Comparison of ENCODE assay signal across 19 mouse cellular contexts in genomic region chr13:72747187-72747586, GRCm38 (mm10).
A peak's percentile ranks its signal among the peaks of the same experiment; 100 is the strongest.
DNase-seq lines count a peak whose midpoint lies in the region; ATAC-seq and TF ChIP-seq lines count a peak whose summit lies in the region.
"Had no signal": no experiment of that assay in that cellular context is flagged by ENCODE, and none has a peak within 500 bp of the region (broad histone marks: within the 10 kb centered on the region; RNA-seq: fewer than 3 reads in every experiment).

No protein-coding gene starts in this region.

- ATAC-seq in kidney, postnatal 0 days (replicated peaks; ENCODE audit: low FRiP score, low read depth), result no peak
- ATAC-seq in midbrain, embryonic 14.5 days (ENCODE audit: low FRiP score, low TSS enrichment), result no peak
- ATAC-seq in stomach, postnatal 0 days (ENCODE audit: low FRiP score, low TSS enrichment), result no peak
- ATAC-seq in liver, embryonic 11.5 days (replicated peaks; ENCODE audit: low FRiP score), result no peak
- ATAC-seq: activated CD4-positive, CD25-positive, alpha-beta regulatory T cell, adult 4 months; forebrain, embryonic 13.5 days; hindbrain, embryonic 16.5 days had no signal

- H3K9me3 ChIP-seq in kidney, postnatal 0 days (replicated peaks; ENCODE audit: low read length), result no peaks in the 10 kb centered on the region
- H3K9me3 ChIP-seq in midbrain, embryonic 14.5 days (ENCODE audit: control insufficient read depth, low read length), result no peaks in the 10 kb centered on the region
- no peaks in the 10 kb centered on the region for H3K9me3 ChIP-seq in midbrain, embryonic 10.5 days (replicated peaks)
- no peaks in the 10 kb centered on the region for H3K9me3 ChIP-seq in stomach, postnatal 0 days (ENCODE audit: control insufficient read depth, low read length)
- no peaks in the 10 kb centered on the region for H3K9me3 ChIP-seq in liver, embryonic 11.5 days (ENCODE audit: control insufficient read depth, low read length)
- H3K9me3 ChIP-seq: embryonic facial prominence, embryonic 10.5 days; forebrain, embryonic 13.5 days; heart, embryonic 13.5 days had no signal

- H3K9ac ChIP-seq in kidney, postnatal 0 days (ENCODE audit: low read depth, low read length), result no peak overlapping the region
- H3K9ac ChIP-seq in midbrain, embryonic 14.5 days (replicated peaks; ENCODE audit: low read length), result no peak overlapping the region
- no peak overlapping the region for H3K9ac ChIP-seq in stomach, postnatal 0 days (ENCODE audit: low read length)
- H3K9ac ChIP-seq in liver, embryonic 11.5 days (ENCODE audit: low read depth, low read length), result no peak overlapping the region
- H3K9ac ChIP-seq: forebrain, embryonic 13.5 days; heart, embryonic 13.5 days had no signal

- no peaks in the 10 kb centered on the region for H3K36me3 ChIP-seq in kidney, postnatal 0 days (ENCODE audit: insufficient read depth, low read length)
- H3K36me3 ChIP-seq in midbrain, embryonic 14.5 days (ENCODE audit: control insufficient read depth, insufficient read depth, low read length), result no peaks in the 10 kb centered on the region
- H3K36me3 ChIP-seq in midbrain, embryonic 10.5 days, result no peaks in the 10 kb centered on the region
- no peaks in the 10 kb centered on the region for H3K36me3 ChIP-seq in stomach, postnatal 0 days (ENCODE audit: control insufficient read depth, insufficient read depth, low read length)
- no peaks in the 10 kb centered on the region for H3K36me3 ChIP-seq in liver, embryonic 11.5 days (ENCODE audit: control insufficient read depth, insufficient read depth, low read length)
- H3K36me3 ChIP-seq: embryonic facial prominence, embryonic 10.5 days; heart, embryonic 13.5 days had no signal

- H3K27me3 ChIP-seq in kidney, postnatal 0 days (ENCODE audit: insufficient read depth, low read length), result no peaks in the 10 kb centered on the region
- no peaks in the 10 kb centered on the region for H3K27me3 ChIP-seq in midbrain, embryonic 14.5 days (ENCODE audit: control insufficient read depth, insufficient read depth, low read length)
- peaks cover 4% of the 10 kb centered on the region; the same call in 1 of the 2 replicates for H3K27me3 ChIP-seq in midbrain, embryonic 10.5 days (ENCODE audit: low read depth, poor library complexity, severe bottlenecking)
- H3K27me3 ChIP-seq in stomach, postnatal 0 days (ENCODE audit: control insufficient read depth, insufficient read depth, low read length), result no peaks in the 10 kb centered on the region
- no peaks in the 10 kb centered on the region for H3K27me3 ChIP-seq in liver, embryonic 11.5 days (replicated peaks; ENCODE audit: control insufficient read depth, insufficient read depth, low read length)

- TF ChIP-seq CTCF in kidney, postnatal 0 days (IDR thresholded peaks at IDR 0.05; ENCODE audit: low read depth), result 0 out of 2 replicates have a peak, but pooled peaks have one; percentile 14
- peak; percentile 40; the same call in 1 of the 2 replicates for TF ChIP-seq CTCF in stomach, postnatal 0 days (IDR thresholded peaks at IDR 0.05; ENCODE audit: low read depth)

- no peak overlapping the region for H3K27ac ChIP-seq in kidney, postnatal 0 days
- no peak overlapping the region for H3K27ac ChIP-seq in midbrain, embryonic 14.5 days (replicated peaks; ENCODE audit: low read depth, low read length)
- H3K27ac ChIP-seq in midbrain, embryonic 10.5 days (replicated peaks), result no peak overlapping the region
- no peak overlapping the region for H3K27ac ChIP-seq in stomach, postnatal 0 days (replicated peaks)
- H3K27ac ChIP-seq in liver, embryonic 11.5 days (ENCODE audit: low read depth, low read length), result no peak overlapping the region
- H3K27ac ChIP-seq: embryonic facial prominence, embryonic 10.5 days; forebrain, embryonic 13.5 days; heart, embryonic 13.5 days had no signal

- no peak for TF ChIP-seq EP300 in stomach, postnatal 0 days (optimal IDR thresholded peaks at IDR 0.05)

- H3K4me2 ChIP-seq in kidney, postnatal 0 days (ENCODE audit: low read length), result no peak overlapping the region
- H3K4me2 ChIP-seq in midbrain, embryonic 14.5 days (ENCODE audit: low read length), result no peak overlapping the region
- no peak overlapping the region for H3K4me2 ChIP-seq in stomach, postnatal 0 days (replicated peaks; ENCODE audit: low read depth)
- no peak overlapping the region for H3K4me2 ChIP-seq in liver, embryonic 11.5 days
- H3K4me2 ChIP-seq: forebrain, embryonic 13.5 days; heart, embryonic 13.5 days had no signal

- H3K4me1 ChIP-seq in kidney, postnatal 0 days (replicated peaks; ENCODE audit: insufficient read depth, low read length), result no peaks in the 10 kb centered on the region
- H3K4me1 ChIP-seq in midbrain, embryonic 14.5 days (ENCODE audit: control insufficient read depth, insufficient read depth, low read length), result no peaks in the 10 kb centered on the region
- peaks cover 4% of the 10 kb centered on the region; the same call in 1 of the 2 replicates for H3K4me1 ChIP-seq in midbrain, embryonic 10.5 days
- H3K4me1 ChIP-seq in stomach, postnatal 0 days (replicated peaks; ENCODE audit: control insufficient read depth, insufficient read depth), result no peaks in the 10 kb centered on the region
- H3K4me1 ChIP-seq in liver, embryonic 11.5 days (replicated peaks; ENCODE audit: control insufficient read depth, insufficient read depth, low read length), result no peaks in the 10 kb centered on the region
- H3K4me1 ChIP-seq: embryonic facial prominence, embryonic 10.5 days; forebrain, embryonic 13.5 days; heart, embryonic 13.5 days had no signal

- no peak overlapping the region for H3K4me3 ChIP-seq in kidney, postnatal 0 days (replicated peaks; ENCODE audit: low read depth, low read length)
- no peak overlapping the region for H3K4me3 ChIP-seq in midbrain, embryonic 14.5 days (replicated peaks; ENCODE audit: low read depth, low read length)
- no peak overlapping the region for H3K4me3 ChIP-seq in midbrain, embryonic 10.5 days
- no peak overlapping the region for H3K4me3 ChIP-seq in stomach, postnatal 0 days (ENCODE audit: low read depth, low read length)
- no peak overlapping the region for H3K4me3 ChIP-seq in liver, embryonic 11.5 days (ENCODE audit: low read depth, low read length)
- H3K4me3 ChIP-seq: embryonic facial prominence, embryonic 10.5 days; forebrain, embryonic 13.5 days; heart, embryonic 13.5 days had no signal

- 84% methylated on average over 3 of the region's 3 CpGs for WGBS in kidney, postnatal 0 days
- 75% methylated on average over 3 of the region's 3 CpGs for WGBS in midbrain, embryonic 14.5 days
- WGBS in midbrain, embryonic 10.5 days, result 88% methylated on average over 3 of the region's 3 CpGs
- WGBS in stomach, postnatal 0 days, result 75% methylated on average over 3 of the region's 3 CpGs
- WGBS in liver, embryonic 11.5 days, result 72% methylated on average over 3 of the region's 3 CpGs

- peak; percentile 38 to 46 for DNase-seq in cerebellum, postnatal 10 days
- DNase-seq in cerebellum, adult 9-11 months, result no peak
- no peak for DNase-seq in kidney, postnatal 0 days (ENCODE audit: low spot score)
- no peak for DNase-seq in kidney, postnatal 14 days
- peak; percentile 16 for DNase-seq in midbrain, embryonic 14.5 days
- no peak for DNase-seq in midbrain, embryonic 10.5 days (ENCODE audit: low spot score)
- DNase-seq in stomach, postnatal 0 days (ENCODE audit: low spot score), result no peak
- no peak for DNase-seq in liver, embryonic 11.5 days (ENCODE audit: low spot score)
- DNase-seq: adrenal gland, adult 2 months; adrenal gland, postnatal 25 days; B cell, adult 2 months; cerebellum, adult 8-10 months; gastrocnemius, postnatal 36 days; heart, postnatal 36 days had no signal

Comparison
In these comparisons a context has a peak if more than half of its experiments do, and no peak if none do; other contexts are left out.
1. DNase-seq: peak in cerebellum, postnatal 10 days (2 of 2) and midbrain, embryonic 14.5 days (single experiment); none in cerebellum, adult 9-11 months (single experiment), kidney, postnatal 0 days (single experiment), kidney, postnatal 14 days (single experiment), midbrain, embryonic 10.5 days (single experiment), stomach, postnatal 0 days (single experiment) and liver, embryonic 11.5 days (single experiment).